Mouse (Mus musculus): Measurements from ENCODE around the gene Zbtb9. TPM values are rescaled to one million over a fixed set of nuclear protein-coding genes. Genes with fewer than 3 reads are reported as not detected.

The Zbtb9 gene
- polyA plus RNA-seq, 1 experiment from 2014 or later, result 19.9 TPM

Small RNA genes within 50 kb of the gene (microRNA-seq; reads per million reads assigned to microRNA genes)
- gene Mir3083 (not detected), gene Mir6968 (not detected)

Other genes with a start within 250 kb of the Zbtb9 start
- gene Bnip1, start 192.1 kb upstream of the Zbtb9 start, polyA plus RNA-seq (2015; fragmentation: Nextera tagmentation; extraction: Ambion mirVana), result 53.1 and 57.4 TPM in 2 replicates
- gene Nkx2-5, start 128.2 kb upstream of the Zbtb9 start, polyA plus RNA-seq (2015; fragmentation: Nextera tagmentation; extraction: Ambion mirVana), result not detected in 2 replicates
- gene Kifc5b, start 56.1 kb upstream of the Zbtb9 start, polyA plus RNA-seq (2015; fragmentation: Nextera tagmentation; extraction: Ambion mirVana), result 8.2 and 10.8 TPM in 2 replicates
- 9.3 and 9.4 TPM in 2 replicates for gene Phf1, start 40.1 kb upstream of the Zbtb9 start, polyA plus RNA-seq (2015; fragmentation: Nextera tagmentation; extraction: Ambion mirVana)
- gene Cuta, start 33.6 kb upstream of the Zbtb9 start, polyA plus RNA-seq (2015; fragmentation: Nextera tagmentation; extraction: Ambion mirVana), result 187 and 203 TPM in 2 replicates
- 1.1 and 2.2 TPM in 2 replicates for gene Syngap1, start 31.9 kb upstream of the Zbtb9 start, polyA plus RNA-seq (2015; fragmentation: Nextera tagmentation; extraction: Ambion mirVana)
- 7.4 and 9.5 TPM in 2 replicates for gene Bak1, start 55.8 kb downstream of the Zbtb9 start, polyA plus RNA-seq (2015; fragmentation: Nextera tagmentation; extraction: Ambion mirVana)
- 9.3 and 9.6 TPM in 2 replicates for gene Itpr3, start 84.1 kb downstream of the Zbtb9 start, polyA plus RNA-seq (2015; fragmentation: Nextera tagmentation; extraction: Ambion mirVana)
- gene Uqcc2, start 160.7 kb downstream of the Zbtb9 start, polyA plus RNA-seq (2015; fragmentation: Nextera tagmentation; extraction: Ambion mirVana), result 266 TPM in 2 replicates
- gene Ip6k3, start 194.6 kb downstream of the Zbtb9 start, polyA plus RNA-seq (2015; fragmentation: Nextera tagmentation; extraction: Ambion mirVana), result 0.15 and 0.19 TPM in 2 replicates
- 9.7 and 10.0 TPM in 2 replicates for gene Lemd2, start 231.3 kb downstream of the Zbtb9 start, polyA plus RNA-seq (2015; fragmentation: Nextera tagmentation; extraction: Ambion mirVana)

All from kidney, embryonic 16.5 days (tissue).